Mouse (Mus musculus) erythroblast, embryonic 14.5 days (primary cell): ENCODE results near the gene Car11.

ENCODE experiments used
- GATA1 ChIP-seq: IDR thresholded peaks from 2 replicates; pipeline ENCODE4 v1.6.1; 2012; ENCODE audit warnings: low read length, inconsistent platforms, mixed read lengths
- TAL1 ChIP-seq: IDR thresholded peaks from 3 replicates; pipeline ENCODE4 v1.6.1; 2012; ENCODE audit warnings: low read length, inconsistent platforms, mixed read lengths

GRCm38 (mm10) chr7:45723301-45723700 is 23.7 kb downstream of the Car11 start:
- TF ChIP-seq GATA1 (no peak), TAL1 (no peak)
